Mouse (Mus musculus) right cerebral cortex, postnatal 10 days (tissue): ENCODE results near the gene Derl3.

Experiments used
- DNase-seq, 2 experiments: peaks; one replicate each; pipeline ENCODE4 v3.0.0; 2021; ENCODE audit warnings: low spot score in 2 of 2

Gene Derl3

DNA sequence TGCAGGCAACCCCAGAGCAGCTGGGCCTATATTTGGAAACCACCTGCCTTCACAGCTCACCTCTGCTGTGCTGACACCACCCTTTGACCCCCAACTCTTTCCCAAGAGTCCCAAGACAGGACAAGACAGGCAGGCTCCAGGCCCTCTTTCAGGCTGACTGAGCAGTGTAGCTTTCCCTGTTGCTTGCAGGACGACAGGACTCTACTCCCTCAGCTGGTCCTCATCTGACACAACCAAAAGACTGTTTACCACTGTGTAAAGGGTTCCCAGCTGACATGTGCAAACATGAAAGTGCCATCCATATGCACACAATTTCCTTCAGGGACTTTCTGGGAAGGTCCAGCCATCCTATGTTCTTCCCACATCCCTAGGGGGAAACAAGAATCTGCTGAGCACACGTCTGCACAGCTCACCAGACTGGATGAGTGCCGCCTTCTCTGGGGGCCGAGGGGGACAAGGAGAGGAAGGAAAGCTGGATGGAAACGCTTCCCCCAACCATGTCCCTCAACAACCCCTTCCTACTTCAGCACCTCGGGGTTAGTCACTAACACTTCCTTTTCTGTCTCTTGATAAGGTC is 19.9 kb downstream of the Derl3 start:
- DNase-seq = no peak

DNA sequence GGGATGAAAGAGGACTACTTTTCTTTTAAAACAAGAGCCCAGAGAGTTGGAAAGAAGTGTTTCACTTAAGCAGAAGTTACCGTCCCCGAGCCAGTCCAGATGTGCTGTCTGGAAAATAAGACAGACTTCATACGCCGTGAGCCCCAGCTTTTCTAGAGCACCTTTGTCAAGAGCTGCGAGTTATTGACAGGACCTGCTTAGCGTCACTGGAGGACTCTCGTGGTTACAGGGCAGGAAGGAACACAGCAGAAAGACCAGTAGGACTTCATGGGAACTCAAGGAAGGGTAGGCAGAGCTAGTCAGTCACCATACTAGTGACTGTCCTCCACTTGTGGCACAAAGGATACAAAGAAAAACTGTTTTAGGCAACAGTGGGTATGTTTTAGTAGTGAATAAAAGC is 22.3 kb downstream of the Derl3 start:
- no peak for DNase-seq

GRCm38 (mm10) chr10:75916840-75917239 is 23.6 kb downstream of the Derl3 start:
- DNase-seq = no peak

DNA sequence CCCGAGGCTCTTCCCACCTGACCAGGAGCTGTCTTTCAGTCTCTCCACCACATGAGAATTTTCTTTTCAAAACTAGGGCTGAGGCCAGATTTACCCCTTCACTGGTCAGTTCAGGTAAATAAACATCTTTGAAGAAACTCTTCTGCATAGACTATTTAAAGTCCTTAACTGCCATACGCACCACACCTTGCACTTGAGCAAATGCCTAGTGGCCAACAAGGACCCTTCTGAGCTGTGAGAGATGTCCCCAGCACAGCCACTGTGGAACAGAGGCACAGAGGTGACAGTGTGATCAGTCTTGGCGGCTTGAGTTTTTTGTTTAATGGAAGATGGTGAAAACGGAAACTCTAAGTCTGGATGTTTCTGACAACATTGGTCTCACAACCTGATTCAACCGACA is 25.8 kb downstream of the Derl3 start:
- no peak for DNase-seq

DNA sequence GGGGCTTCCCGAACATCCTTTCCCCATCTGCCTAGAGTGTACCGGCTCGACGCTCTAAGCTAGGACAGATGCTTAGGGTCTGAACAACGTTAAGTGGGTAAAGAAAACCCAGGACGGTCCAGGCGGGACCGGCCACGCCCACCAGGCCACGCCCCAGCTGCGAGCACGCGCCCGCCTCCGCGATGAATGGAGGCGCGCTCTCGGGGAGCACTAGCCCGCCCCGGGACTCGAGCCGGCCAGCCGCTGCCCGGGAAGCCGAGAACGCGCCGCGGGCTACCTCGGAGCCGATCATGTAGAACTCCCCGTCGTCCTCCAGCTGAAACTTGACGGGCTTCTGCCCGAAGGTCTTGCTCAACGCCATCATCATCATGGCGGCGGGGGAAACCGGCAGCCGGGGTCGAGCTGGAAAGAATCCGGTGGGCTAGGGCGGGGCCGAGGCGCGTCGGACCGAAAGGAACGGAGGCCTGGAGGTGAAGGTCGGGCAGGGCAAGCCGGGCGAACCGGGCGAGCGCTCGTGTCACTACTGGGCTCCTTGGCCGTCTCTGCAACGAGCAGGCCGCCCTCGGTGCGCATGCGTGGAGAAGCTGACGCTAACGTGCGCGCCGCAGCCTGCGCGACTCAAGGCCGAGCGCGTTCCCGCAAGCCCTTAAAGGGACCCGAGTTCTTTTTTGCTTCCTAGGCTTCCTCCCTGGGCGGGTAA is 28.0 kb downstream of the Derl3 start, which contains the start of gene Smarcb1:
TSS of gene Smarcb1 (minus strand) at position 592 of the 700 bp plus-strand sequence.
- DNase-seq = peak; percentile 96 to 97

- peak; percentile 53 to 66 for DNase-seq
Measured at GRCm38 (mm10) chr10:75921726-75922560, 28.7 kb downstream of the Derl3 start.

DNA sequence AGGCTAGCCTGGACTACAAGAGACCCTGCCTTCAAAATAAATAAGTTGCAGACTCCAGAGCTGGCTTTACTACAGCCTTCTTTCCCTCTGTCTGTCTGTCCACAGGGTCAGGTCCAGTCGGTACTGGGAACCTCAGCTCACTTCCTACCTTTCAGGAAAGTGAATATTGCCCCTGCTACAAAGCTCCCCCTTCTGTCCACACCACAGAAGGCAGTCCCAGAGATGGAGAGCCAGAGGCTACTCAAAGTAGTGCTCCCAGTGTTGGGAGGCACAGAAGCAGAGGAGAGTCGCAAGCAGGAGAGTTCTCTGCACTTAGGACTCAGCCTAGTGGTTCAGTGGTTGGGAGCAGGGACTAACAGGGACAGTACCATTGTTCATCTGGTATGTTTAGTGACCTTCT is 31.1 kb downstream of the Derl3 start:
- DNase-seq = no peak

- no peak for DNase-seq
Measured at GRCm38 (mm10) chr10:75926396-75926795, 33.2 kb downstream of the Derl3 start.

- no peak for DNase-seq
Measured at GRCm38 (mm10) chr10:75930304-75930703, 37.1 kb downstream of the Derl3 start.

DNA sequence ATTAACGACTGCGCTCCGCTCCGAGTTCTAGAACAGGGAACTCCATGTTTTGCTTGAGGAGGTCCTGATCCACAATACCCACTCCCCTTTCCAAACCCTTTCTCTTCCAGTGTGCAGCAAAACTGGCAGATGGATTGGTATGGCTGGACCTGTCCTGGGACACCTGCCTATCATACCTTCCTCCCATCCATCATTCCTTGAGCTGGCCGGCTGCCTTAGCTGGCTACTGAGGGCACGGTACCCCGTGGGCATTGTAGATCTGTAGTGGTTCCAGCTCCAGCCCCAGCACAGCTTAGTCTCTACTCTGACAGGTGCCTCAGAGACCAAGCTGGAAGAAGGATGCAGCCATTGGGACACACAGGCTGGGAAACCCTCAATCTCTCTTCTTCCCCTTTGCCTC is 38.1 kb downstream of the Derl3 start:
- no peak for DNase-seq

- peak in 1 of 2 experiments; percentile 43 for DNase-seq
Measured at GRCm38 (mm10) chr10:75932081-75932678, 39.0 kb downstream of the Derl3 start.

DNA sequence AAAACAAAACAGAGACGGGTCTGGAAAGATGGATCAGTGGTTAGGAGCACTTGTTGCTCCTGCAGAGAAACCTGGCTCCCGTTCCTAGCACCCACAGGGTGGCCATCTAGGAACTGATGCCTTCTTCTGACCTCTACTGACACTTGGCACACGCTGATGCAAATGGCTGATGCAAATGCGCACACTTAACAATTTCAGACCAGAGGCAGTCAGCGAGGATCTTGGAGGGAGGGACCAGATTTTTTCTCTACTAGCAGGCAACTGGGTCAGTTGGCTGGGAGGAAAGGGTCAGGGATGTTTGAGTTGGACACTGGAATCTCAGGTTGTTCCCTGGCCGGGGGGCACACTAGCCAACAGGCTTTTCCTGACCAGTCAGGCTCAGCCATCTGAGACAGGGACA is 39.7 kb downstream of the Derl3 start, which contains the start of gene Chchd10:
TSS of gene Chchd10 (plus strand) at position 240 of the 400 bp plus-strand sequence.
- DNase-seq = no peak

DNA sequence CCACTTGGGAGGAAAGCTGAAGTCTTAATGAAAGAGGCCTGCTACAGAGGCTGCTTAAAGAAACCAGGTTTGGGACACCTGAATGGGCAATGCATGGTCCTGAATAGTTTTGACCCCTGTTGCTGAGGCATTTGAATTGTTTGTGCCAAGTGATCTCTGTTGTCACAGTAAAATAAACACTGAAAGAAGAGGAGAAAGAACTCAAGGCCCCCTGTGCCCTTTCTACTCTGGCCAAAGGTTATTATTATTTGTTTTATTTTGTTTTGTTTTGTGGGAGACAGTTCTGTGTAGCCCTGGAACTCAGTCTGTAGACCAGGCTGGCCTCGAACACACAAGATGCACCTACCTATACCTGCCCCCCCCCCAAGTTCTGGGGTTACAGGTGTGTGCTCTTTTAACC is 41.8 kb downstream of the Derl3 start:
- no peak for DNase-seq

- DNase-seq = peak; percentile 71 to 78
Measured at GRCm38 (mm10) chr10:75935680-75936541, 42.7 kb downstream of the Derl3 start, which contains the start of gene Mmp11. TSS of gene Mmp11 (minus strand) at chr10:75936496.

GRCm38 (mm10) chr10:75936909-75937667 is 43.9 kb downstream of the Derl3 start:
- no peak for DNase-seq

DNA sequence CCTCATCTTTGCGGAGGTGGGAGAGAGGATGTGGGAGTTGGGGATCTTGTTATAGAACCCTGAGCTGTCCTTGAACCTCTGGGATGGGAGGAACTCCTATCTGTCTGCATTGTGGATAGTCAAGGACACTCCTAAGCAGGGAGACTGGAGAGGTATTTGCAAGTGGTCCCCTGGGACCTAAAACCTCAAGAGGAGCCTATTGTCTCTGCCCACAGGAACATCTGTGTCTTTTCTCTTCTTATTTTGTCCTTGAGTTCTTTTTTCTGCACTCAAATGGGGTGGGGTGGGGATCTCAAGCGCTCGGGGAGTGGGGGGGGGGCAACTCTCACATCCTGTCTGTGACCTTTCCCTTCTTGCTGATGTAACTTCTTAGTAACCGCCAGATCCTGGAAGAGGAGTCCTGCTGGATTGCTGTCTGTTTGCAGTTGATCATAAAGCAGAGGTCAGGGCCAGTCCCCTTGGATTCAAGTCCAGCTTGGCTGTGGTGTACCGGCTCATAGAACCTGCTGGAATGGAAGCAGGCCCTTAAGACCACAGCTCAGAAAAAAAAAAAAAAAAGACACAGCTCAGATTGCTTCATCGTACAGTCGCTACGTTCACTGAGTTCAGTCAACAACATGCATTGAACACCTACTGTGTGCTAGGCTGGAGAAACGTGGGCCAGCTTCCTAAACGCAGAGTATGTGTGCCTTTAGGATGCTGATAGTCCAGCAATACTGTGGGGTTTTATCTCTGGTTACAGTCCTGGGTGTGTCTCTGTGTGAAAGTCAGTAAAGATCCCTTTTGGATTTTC is 44.8 kb downstream of the Derl3 start:
- no peak for DNase-seq

GRCm38 (mm10) chr10:75939481-75940234 is 46.4 kb downstream of the Derl3 start:
- no peak for DNase-seq

- no peak for DNase-seq
Measured at GRCm38 (mm10) chr10:75940520-75940919, 47.3 kb downstream of the Derl3 start, which contains the start of gene Gm867. TSS of gene Gm867 (minus strand) at chr10:75940672.
